Mouse (Mus musculus): Measurements from ENCODE around the gene Ccdc153. TPM values are rescaled to one million over a fixed set of nuclear protein-coding genes. Genes with fewer than 3 reads are reported as not detected.

Gene Ccdc153
- polyA plus RNA-seq, 2 experiments, result not detected

- Histone ChIP-seq H3K9ac (replicated peaks) (no peak overlapping the region), H3K36me3 (replicated peaks; ENCODE audit: control insufficient read depth, insufficient read depth, low read depth) (no peaks in the 10 kb centered on the region), H3K4me1 (replicated peaks; ENCODE audit: control insufficient read depth in 2 of 2, insufficient read depth in 2 of 2, low read length in 1 of 2) (peaks cover 0 to 4% of the 10 kb centered on the region in 2 experiments; a peak in 1 of 4 replicates), H3K9me3 (ENCODE audit: control insufficient read depth, low read length) (no peaks in the 10 kb centered on the region), H3K4me2 (ENCODE audit: low read depth) (no peak overlapping the region), H3K27ac (no peak overlapping the region), H3K4me3 (ENCODE audit: insufficient read depth in 1 of 2, low read depth in 2 of 2, low read length in 2 of 2) (no peak overlapping the region), H3K27me3 (ENCODE audit: control insufficient read depth, insufficient read depth, low read length) (no peaks in the 10 kb centered on the region)
- no peak for DNase-seq (ENCODE audit: low read depth in 3 of 3, low spot score in 3 of 3)
- ATAC-seq (ENCODE audit: insufficient read depth), result no peak
- WGBS (ENCODE audit: insufficient replicate concordance), result 81% methylated on average over 6 of the region's 6 CpGs
- TF ChIP-seq EP300 (IDR thresholded peaks at IDR 0.05; ENCODE audit: low read depth) (no peak), CTCF (IDR thresholded peaks at IDR 0.05; ENCODE audit: low read depth) (no peak)
These were observed 13.0 kb downstream of the Ccdc153 start for GRCm38 (mm10) chr9:44253441-44253840.

GRCm38 (mm10) chr9:44254508-44255135 is 14.1 kb downstream of the Ccdc153 start:
- Histone ChIP-seq H3K27ac (no peak overlapping the region), H3K4me3 (ENCODE audit: insufficient read depth in 1 of 2, low read depth in 2 of 2, low read length in 2 of 2) (no peak overlapping the region), H3K36me3 (replicated peaks; ENCODE audit: control insufficient read depth, insufficient read depth, low read depth) (no peaks in the 10 kb centered on the region), H3K9ac (replicated peaks) (no peak overlapping the region), H3K4me1 (replicated peaks; ENCODE audit: control insufficient read depth in 2 of 2, insufficient read depth in 2 of 2, low read length in 1 of 2) (peaks cover 0 to 4% of the 10 kb centered on the region in 2 experiments; a peak in 1 of 4 replicates), H3K4me2 (ENCODE audit: low read depth) (no peak overlapping the region), H3K27me3 (ENCODE audit: control insufficient read depth, insufficient read depth, low read length) (no peaks in the 10 kb centered on the region), H3K9me3 (ENCODE audit: control insufficient read depth, low read length) (no peaks in the 10 kb centered on the region)
- no peak for DNase-seq (ENCODE audit: low read depth in 3 of 3, low spot score in 3 of 3)
- no peak for ATAC-seq (ENCODE audit: insufficient read depth)
- WGBS (ENCODE audit: insufficient replicate concordance), result 37% methylated on average over 5 of the region's 5 CpGs
- no peak for TF ChIP-seq CTCF (IDR thresholded peaks at IDR 0.05; ENCODE audit: low read depth)
- TF ChIP-seq EP300 (IDR thresholded peaks at IDR 0.05; ENCODE audit: low read depth), result no peak

GRCm38 (mm10) chr9:44255136-44255521 is 14.7 kb downstream of the Ccdc153 start:
- Histone ChIP-seq H3K4me3 (ENCODE audit: insufficient read depth in 1 of 2, low read depth in 2 of 2, low read length in 2 of 2) (no peak overlapping the region), H3K9ac (replicated peaks) (no peak overlapping the region), H3K9me3 (ENCODE audit: control insufficient read depth, low read length) (no peaks in the 10 kb centered on the region), H3K4me2 (ENCODE audit: low read depth) (no peak overlapping the region), H3K4me1 (replicated peaks; ENCODE audit: control insufficient read depth in 2 of 2, insufficient read depth in 2 of 2, low read length in 1 of 2) (peaks cover 0 to 4% of the 10 kb centered on the region in 2 experiments; a peak in 1 of 4 replicates), H3K27me3 (ENCODE audit: control insufficient read depth, insufficient read depth, low read length) (no peaks in the 10 kb centered on the region), H3K36me3 (replicated peaks; ENCODE audit: control insufficient read depth, insufficient read depth, low read depth) (no peaks in the 10 kb centered on the region), H3K27ac (no peak overlapping the region)
- DNase-seq (ENCODE audit: low read depth in 3 of 3, low spot score in 3 of 3) (no peak), ATAC-seq (ENCODE audit: insufficient read depth) (no peak)
- WGBS (ENCODE audit: insufficient replicate concordance), result 69% methylated on average over 6 of the region's 6 CpGs
- TF ChIP-seq CTCF (IDR thresholded peaks at IDR 0.05; ENCODE audit: low read depth), result no peak
- no peak for TF ChIP-seq EP300 (IDR thresholded peaks at IDR 0.05; ENCODE audit: low read depth)

- no peak overlapping the region for H3K4me3 ChIP-seq (ENCODE audit: insufficient read depth in 1 of 2, low read depth in 2 of 2, low read length in 2 of 2)
- no peaks in the 10 kb centered on the region for H3K36me3 ChIP-seq (replicated peaks; ENCODE audit: control insufficient read depth, insufficient read depth, low read depth)
- DNase-seq (ENCODE audit: low read depth in 3 of 3, low spot score in 3 of 3) (no peak), ATAC-seq (ENCODE audit: insufficient read depth) (no peak)
- no peak overlapping the region for H3K27ac ChIP-seq
- H3K4me1 ChIP-seq (replicated peaks; ENCODE audit: control insufficient read depth in 2 of 2, insufficient read depth in 2 of 2, low read length in 1 of 2), result no peaks in the 10 kb centered on the region
- no peak for TF ChIP-seq CTCF (IDR thresholded peaks at IDR 0.05; ENCODE audit: low read depth)
- TF ChIP-seq EP300 (IDR thresholded peaks at IDR 0.05; ENCODE audit: low read depth), result no peak
- no peak overlapping the region for H3K9ac ChIP-seq (replicated peaks)
- H3K27me3 ChIP-seq (ENCODE audit: control insufficient read depth, insufficient read depth, low read length), result no peaks in the 10 kb centered on the region
- H3K9me3 ChIP-seq (ENCODE audit: control insufficient read depth, low read length), result no peaks in the 10 kb centered on the region
- H3K4me2 ChIP-seq (ENCODE audit: low read depth), result no peak overlapping the region
- 78% methylated on average over 8 of the region's 8 CpGs for WGBS (ENCODE audit: insufficient replicate concordance)
These were observed 15.7 kb downstream of the Ccdc153 start for GRCm38 (mm10) chr9:44256213-44256612.

- ATAC-seq (ENCODE audit: insufficient read depth) (no peak), DNase-seq (ENCODE audit: low read depth in 3 of 3, low spot score in 3 of 3) (no peak)
- Histone ChIP-seq H3K9ac (replicated peaks) (no peak overlapping the region), H3K4me3 (ENCODE audit: insufficient read depth in 1 of 2, low read depth in 2 of 2, low read length in 2 of 2) (no peak overlapping the region), H3K9me3 (ENCODE audit: control insufficient read depth, low read length) (no peaks in the 10 kb centered on the region), H3K27me3 (ENCODE audit: control insufficient read depth, insufficient read depth, low read length) (no peaks in the 10 kb centered on the region), H3K4me2 (ENCODE audit: low read depth) (no peak overlapping the region), H3K27ac (no peak overlapping the region), H3K4me1 (replicated peaks; ENCODE audit: control insufficient read depth in 2 of 2, insufficient read depth in 2 of 2, low read length in 1 of 2) (no peaks in the 10 kb centered on the region), H3K36me3 (replicated peaks; ENCODE audit: control insufficient read depth, insufficient read depth, low read depth) (no peaks in the 10 kb centered on the region)
- WGBS (ENCODE audit: insufficient replicate concordance), result 54% methylated on average over 10 of the region's 10 CpGs
- no peak for TF ChIP-seq CTCF (IDR thresholded peaks at IDR 0.05; ENCODE audit: low read depth)
- TF ChIP-seq EP300 (IDR thresholded peaks at IDR 0.05; ENCODE audit: low read depth), result no peak
These were observed 18.5 kb downstream of the Ccdc153 start for GRCm38 (mm10) chr9:44259014-44259413.

All from liver, embryonic 14.5 days (tissue).